Mouse (Mus musculus): ENCODE data around the gene Slc5a11. TPM values are rescaled to one million over a fixed set of nuclear protein-coding genes. Genes with fewer than 3 reads are reported as not detected.

The Slc5a11 gene
- polyA plus RNA-seq, 1 experiment = 107 TPM

- WGBS = 84% methylated on average over 5 of the region's 5 CpGs
- H3K27me3 ChIP-seq (replicated peaks; ENCODE audit: control insufficient read depth, insufficient read depth, low read length) = no peaks in the 10 kb centered on the region
- TF ChIP-seq POLR2A (IDR thresholded peaks at IDR 0.05; ENCODE audit: low read depth, low read length) = no peak
- no peak for TF ChIP-seq CTCF (conservative IDR thresholded peaks at IDR 0.05; ENCODE audit: insufficient read depth, insufficient read length, low read depth, low read length)
- peaks cover 14% of the 10 kb centered on the region; the same call in 1 of the 2 replicates for H3K4me1 ChIP-seq (ENCODE audit: control insufficient read depth, insufficient read depth, low read length)
- H3K27ac ChIP-seq (ENCODE audit: insufficient read depth, low read depth, low read length) = no peak overlapping the region
- no peak for DNase-seq
- H3K4me3 ChIP-seq (ENCODE audit: insufficient read depth, low read depth, low read length) = no peak overlapping the region
- peaks cover 4% of the 10 kb centered on the region for H3K36me3 ChIP-seq (ENCODE audit: control insufficient read depth, insufficient read depth, low read length)
Measured at GRCm38 (mm10) chr7:123196432-123196831, 18.1 kb upstream of the Slc5a11 start.

- Histone ChIP-seq H3K27ac (ENCODE audit: insufficient read depth, low read depth, low read length) (peak overlapping the region; percentile 93), H3K4me3 (ENCODE audit: insufficient read depth, low read depth, low read length) (no peak overlapping the region), H3K27me3 (replicated peaks; ENCODE audit: control insufficient read depth, insufficient read depth, low read length) (no peaks in the 10 kb centered on the region), H3K36me3 (ENCODE audit: control insufficient read depth, insufficient read depth, low read length) (no peaks in the 10 kb centered on the region; the same call in 1 of the 2 replicates), H3K4me1 (ENCODE audit: control insufficient read depth, insufficient read depth, low read length) (peaks cover 14% of the 10 kb centered on the region; the same call in 1 of the 2 replicates)
- TF ChIP-seq CTCF (conservative IDR thresholded peaks at IDR 0.05; ENCODE audit: insufficient read depth, insufficient read length, low read depth, low read length) = 0 out of 2 replicates have a peak, but pooled peaks have one; percentile 10
- no peak for TF ChIP-seq POLR2A (IDR thresholded peaks at IDR 0.05; ENCODE audit: low read depth, low read length)
- DNase-seq = peak; percentile 93
- WGBS = 34% methylated on average over 10 of the region's 10 CpGs
Measured at GRCm38 (mm10) chr7:123198695-123199094, 15.9 kb upstream of the Slc5a11 start.

DNA sequence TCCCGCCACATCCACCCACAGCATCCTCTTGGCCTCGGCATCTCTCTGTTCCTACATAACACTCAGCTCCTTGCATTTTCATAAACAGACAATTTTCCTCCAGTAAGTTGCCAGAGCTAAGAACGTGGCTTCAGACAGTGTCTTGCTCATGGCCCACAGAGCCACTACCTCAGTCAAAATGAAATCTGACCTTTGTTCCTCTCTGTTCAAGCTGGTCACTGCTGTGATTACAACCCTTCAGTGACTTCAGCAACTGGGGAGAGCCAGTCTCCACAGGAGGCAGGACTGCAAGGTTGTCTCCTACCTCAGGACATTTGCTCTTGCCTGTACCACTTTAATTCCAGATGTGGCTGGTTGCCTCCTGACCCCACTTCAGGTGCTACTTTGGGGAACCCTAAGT is 15.4 kb upstream of the Slc5a11 start:
- TF ChIP-seq CTCF (conservative IDR thresholded peaks at IDR 0.05; ENCODE audit: insufficient read depth, insufficient read length, low read depth, low read length) = no peak
- TF ChIP-seq POLR2A (IDR thresholded peaks at IDR 0.05; ENCODE audit: low read depth, low read length) = no peak
- Histone ChIP-seq H3K4me3 (ENCODE audit: insufficient read depth, low read depth, low read length) (no peak overlapping the region), H3K27me3 (replicated peaks; ENCODE audit: control insufficient read depth, insufficient read depth, low read length) (no peaks in the 10 kb centered on the region), H3K27ac (ENCODE audit: insufficient read depth, low read depth, low read length) (peak overlapping the region; percentile 93), H3K4me1 (ENCODE audit: control insufficient read depth, insufficient read depth, low read length) (peaks cover 14% of the 10 kb centered on the region; the same call in 1 of the 2 replicates), H3K36me3 (ENCODE audit: control insufficient read depth, insufficient read depth, low read length) (no peaks in the 10 kb centered on the region; the same call in 1 of the 2 replicates)
- DNase-seq = peak; percentile 61
- 48% methylated on average over 3 of the region's 3 CpGs for WGBS

DNA sequence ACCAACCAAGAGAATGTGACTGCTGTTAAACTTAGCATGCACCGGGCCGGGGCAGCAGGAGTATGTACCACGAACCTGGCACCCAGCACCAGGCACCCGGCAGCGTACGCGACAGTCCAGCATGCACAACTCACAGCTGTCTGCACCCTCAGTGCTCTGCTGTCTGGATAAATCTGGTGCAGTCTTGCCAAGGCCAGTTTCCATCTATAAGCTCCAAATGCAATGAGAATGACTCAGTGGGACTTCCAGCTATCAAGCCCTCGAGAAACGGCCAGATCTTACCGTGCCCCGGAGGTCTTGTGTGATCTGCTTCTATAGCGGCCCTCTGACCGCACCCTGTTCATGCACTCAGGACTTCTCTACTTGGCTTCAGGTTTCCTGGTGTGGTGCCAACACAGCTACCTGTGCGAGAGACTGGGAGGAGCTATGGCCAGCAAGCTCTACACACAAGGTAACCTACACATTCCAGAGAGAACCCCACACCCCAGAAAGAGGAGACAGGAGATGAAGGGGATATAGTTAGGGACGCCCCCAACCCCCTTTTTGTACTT is 14.8 kb upstream of the Slc5a11 start:
- DNase-seq = peak; percentile 46
- no peak overlapping the region for H3K4me3 ChIP-seq (ENCODE audit: insufficient read depth, low read depth, low read length)

DNA sequence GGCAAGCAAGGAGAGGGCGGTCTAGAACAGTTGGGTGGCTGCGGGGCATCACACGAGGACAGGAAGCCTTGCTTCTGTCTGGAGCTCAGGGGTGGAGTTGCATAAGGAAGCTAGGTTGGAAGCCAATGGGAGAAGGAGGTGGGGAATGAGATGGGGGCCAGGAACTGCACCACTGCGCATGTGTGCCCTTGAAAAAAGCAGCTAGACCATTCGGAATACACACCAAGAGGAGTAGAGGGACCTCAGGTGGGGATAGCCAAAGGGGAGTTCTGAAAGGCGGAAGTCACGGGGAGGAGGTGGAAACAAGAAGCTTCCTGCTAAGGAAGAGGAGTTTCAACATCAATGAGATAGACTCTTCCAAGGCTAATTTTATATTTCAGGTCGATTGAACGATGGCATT is 13.9 kb upstream of the Slc5a11 start:
- H3K36me3 ChIP-seq (ENCODE audit: control insufficient read depth, insufficient read depth, low read length) = no peaks in the 10 kb centered on the region
- WGBS = 79% methylated on average over 9 of the region's 9 CpGs
- no peak for DNase-seq
- H3K27ac ChIP-seq (ENCODE audit: insufficient read depth, low read depth, low read length) = no peak overlapping the region
- peaks cover 14% of the 10 kb centered on the region; the same call in 1 of the 2 replicates for H3K4me1 ChIP-seq (ENCODE audit: control insufficient read depth, insufficient read depth, low read length)
- no peaks in the 10 kb centered on the region for H3K27me3 ChIP-seq (replicated peaks; ENCODE audit: control insufficient read depth, insufficient read depth, low read length)
- no peak overlapping the region for H3K4me3 ChIP-seq (ENCODE audit: insufficient read depth, low read depth, low read length)
- TF ChIP-seq CTCF (conservative IDR thresholded peaks at IDR 0.05; ENCODE audit: insufficient read depth, insufficient read length, low read depth, low read length) = no peak
- TF ChIP-seq POLR2A (IDR thresholded peaks at IDR 0.05; ENCODE audit: low read depth, low read length) = no peak

More for the DNA sequence above, 14.8 kb upstream of the Slc5a11 start:
- TF ChIP-seq POLR2A (IDR thresholded peaks at IDR 0.05; ENCODE audit: low read depth, low read length) (no peak), CTCF (conservative IDR thresholded peaks at IDR 0.05; ENCODE audit: insufficient read depth, insufficient read length, low read depth, low read length) (no peak)
- 61% methylated on average over 15 of the region's 15 CpGs for WGBS
- no peaks in the 10 kb centered on the region for H3K27me3 ChIP-seq (replicated peaks; ENCODE audit: control insufficient read depth, insufficient read depth, low read length)
- H3K4me1 ChIP-seq (ENCODE audit: control insufficient read depth, insufficient read depth, low read length) = peaks cover 14% of the 10 kb centered on the region; the same call in 1 of the 2 replicates
- no peaks in the 10 kb centered on the region; the same call in 1 of the 2 replicates for H3K36me3 ChIP-seq (ENCODE audit: control insufficient read depth, insufficient read depth, low read length)
- H3K27ac ChIP-seq (ENCODE audit: insufficient read depth, low read depth, low read length) = peak overlapping the region; percentile 93

DNA sequence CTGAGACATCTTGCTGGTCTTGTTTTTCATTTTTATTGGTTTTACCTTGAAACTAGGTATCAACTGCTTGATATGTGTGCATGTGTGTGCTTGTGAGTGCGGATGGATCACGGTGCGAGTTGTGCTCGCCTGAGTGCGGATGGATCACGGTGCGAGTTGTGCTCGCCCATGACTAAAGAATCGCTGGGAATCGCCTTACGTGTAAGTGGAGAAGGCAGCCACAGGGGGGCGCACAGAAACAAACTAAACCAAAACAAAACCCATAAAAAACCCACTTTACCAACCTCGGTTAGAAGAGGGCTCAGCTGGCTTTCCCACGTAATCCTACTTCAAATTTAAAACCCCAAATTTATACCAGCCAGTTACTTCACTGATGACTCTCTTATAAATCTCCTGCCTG is 9.3 kb upstream of the Slc5a11 start:
- Histone ChIP-seq H3K27ac (ENCODE audit: insufficient read depth, low read depth, low read length) (no peak overlapping the region), H3K27me3 (replicated peaks; ENCODE audit: control insufficient read depth, insufficient read depth, low read length) (no peaks in the 10 kb centered on the region), H3K36me3 (ENCODE audit: control insufficient read depth, insufficient read depth, low read length) (no peaks in the 10 kb centered on the region), H3K4me3 (ENCODE audit: insufficient read depth, low read depth, low read length) (no peak overlapping the region), H3K4me1 (ENCODE audit: control insufficient read depth, insufficient read depth, low read length) (peaks cover 3% of the 10 kb centered on the region; the same call in 1 of the 2 replicates)
- 24% methylated on average over 14 of the region's 14 CpGs for WGBS
- TF ChIP-seq CTCF (conservative IDR thresholded peaks at IDR 0.05; ENCODE audit: insufficient read depth, insufficient read length, low read depth, low read length) (peak; percentile 71), POLR2A (IDR thresholded peaks at IDR 0.05; ENCODE audit: low read depth, low read length) (no peak)
- DNase-seq = peak; percentile 62

- no peak overlapping the region for H3K27ac ChIP-seq (ENCODE audit: insufficient read depth, low read depth, low read length)
- peak; percentile 24 for DNase-seq
- H3K27me3 ChIP-seq (replicated peaks; ENCODE audit: control insufficient read depth, insufficient read depth, low read length) = no peaks in the 10 kb centered on the region
- H3K4me1 ChIP-seq (ENCODE audit: control insufficient read depth, insufficient read depth, low read length) = peaks cover 3% of the 10 kb centered on the region; the same call in 1 of the 2 replicates
- no peak overlapping the region for H3K4me3 ChIP-seq (ENCODE audit: insufficient read depth, low read depth, low read length)
- 41% methylated on average over 6 of the region's 6 CpGs for WGBS
- no peaks in the 10 kb centered on the region for H3K36me3 ChIP-seq (ENCODE audit: control insufficient read depth, insufficient read depth, low read length)
- no peak for TF ChIP-seq POLR2A (IDR thresholded peaks at IDR 0.05; ENCODE audit: low read depth, low read length)
- TF ChIP-seq CTCF (conservative IDR thresholded peaks at IDR 0.05; ENCODE audit: insufficient read depth, insufficient read length, low read depth, low read length) = no peak
Measured at GRCm38 (mm10) chr7:123207561-123207960, 7.0 kb upstream of the Slc5a11 start.
